Mouse (Mus musculus): Measurements from ENCODE around the gene Flg2.

Flg2 gene

GRCm38 (mm10) chr3:93196978-93197377 lies at the start of gene Flg2:
Gene Flg2, plus strand, starts transcription at chr3:93197278.
- DNase-seq (ENCODE audit: inconsistent age in 2 of 2, low spot score in 1 of 2): no peak

- DNase-seq (ENCODE audit: inconsistent age in 2 of 2, low spot score in 1 of 2): no peak
These were observed 34.6 kb upstream of the Flg2 start for GRCm38 (mm10) chr3:93162502-93162901.

GRCm38 (mm10) chr3:93162996-93163592 lies 34.0 kb upstream of the Flg2 start:
- DNase-seq (ENCODE audit: inconsistent age in 2 of 2, low spot score in 1 of 2): no peak

- DNase-seq (ENCODE audit: inconsistent age in 2 of 2, low spot score in 1 of 2): no peak
These were observed 16.2 kb upstream of the Flg2 start for GRCm38 (mm10) chr3:93180856-93181255.

GRCm38 (mm10) chr3:93201955-93202354 lies 4.9 kb downstream of the Flg2 start:
- DNase-seq (ENCODE audit: inconsistent age in 2 of 2, low spot score in 1 of 2): no peak

GRCm38 (mm10) chr3:93202499-93202898 lies 5.4 kb downstream of the Flg2 start:
- DNase-seq (ENCODE audit: inconsistent age in 2 of 2, low spot score in 1 of 2): no peak

Measured in adrenal gland, adult (tissue).